Mouse (Mus musculus) forebrain, embryonic 16.5 days (tissue): ENCODE results near the gene P2rx1. TPM values are rescaled to one million over a fixed set of nuclear protein-coding genes. Genes with fewer than 3 reads are reported as not detected.

Experiments used
- ATAC-seq: fragments of 200-750 bp; cut with Nextera tagmentation; 2 replicates; pipeline ENCODE4 v1.8.0; 2017; ENCODE audit warnings: mild to moderate bottlenecking, moderate library complexity
- H3K27ac ChIP-seq: fragments of 300-500 bp; sonication (generic); 2 replicates; pipeline ENCODE4 v1.5.1; 2014; ENCODE audit warnings: low read length, control low read depth
- H3K27me3 ChIP-seq: fragments of 300-500 bp; sonication (generic); replicated peaks from 2 replicates; pipeline ENCODE4 v1.6.1; 2014; ENCODE audit warnings: low read length; ENCODE audit not compliant: control insufficient read depth, insufficient read depth
- H3K36me3 ChIP-seq: fragments of 300-500 bp; sonication (generic); 2 replicates; pipeline ENCODE4 v1.6.1; 2014; ENCODE audit not compliant: control insufficient read depth, insufficient read depth
- H3K4me1 ChIP-seq: fragments of 300-500 bp; sonication (generic); replicated peaks from 2 replicates; pipeline ENCODE4 v1.6.1; 2014; ENCODE audit warnings: low read length; ENCODE audit not compliant: control insufficient read depth, insufficient read depth
- H3K4me2 ChIP-seq: fragments of 300-500 bp; sonication (generic); 2 replicates; pipeline ENCODE4 v1.6.1; 2014; ENCODE audit warnings: mild to moderate bottlenecking, low read length, control low read depth
- H3K4me3 ChIP-seq: fragments of 300-500 bp; sonication (generic); replicated peaks from 2 replicates; pipeline ENCODE4 v1.5.1; 2014; ENCODE audit warnings: mild to moderate bottlenecking, low read length, control low read depth
- H3K9ac ChIP-seq: fragments of 300-500 bp; sonication (generic); replicated peaks from 2 replicates; pipeline ENCODE4 v1.6.1; 2014; ENCODE audit warnings: low read depth, low read length, control low read depth
- H3K9me3 ChIP-seq: fragments of 300-500 bp; sonication (generic); 2 replicates; pipeline ENCODE4 v1.6.1; 2016; ENCODE audit warnings: low read length; ENCODE audit not compliant: control insufficient read depth
- WGBS: fragments of 180-500 bp; shearing (Covaris S2); extraction: QIAGEN DNeasy Blood & Tissue Kit; methylation state at CpG from one replicate; pipeline ENCODE4 v1.1.7; 2014; 5-methylcytosine and 5-hydroxymethylcytosine counted together
- microRNA-seq: library from miRNA; unstranded; fragments of <30 nt; microRNA quantifications from one replicate; pipeline ENCODE4, GENCODE M21; 2017
- polyA plus RNA-seq: library from polyadenylated mRNA; unstranded; fragments of >200 nt; fragmentation: Nextera tagmentation; extraction: Ambion mirVana; gene quantifications from 2 replicates; pipeline ENCODE4 v1.2.1, GENCODE M21; 2015

P2rx1 gene
- polyA plus RNA-seq, 1 experiment from 2014 or later: 0.42 TPM

GRCm38 (mm10) chr11:73048030-73048876 lies 49.4 kb downstream of the P2rx1 start:
- H3K36me3 ChIP-seq: peaks cover 2% of the 10 kb centered on the region; the same call in 1 of the 2 replicates
- H3K4me2 ChIP-seq: peak overlapping the region; percentile 85
- peak overlapping the region; percentile 87 for H3K27ac ChIP-seq
- peak overlapping the region; percentile 95 for H3K4me3 ChIP-seq
- 1% methylated on average over 55 of the region's 55 CpGs for WGBS
- peak; percentile 62 for ATAC-seq
- no peaks in the 10 kb centered on the region for H3K27me3 ChIP-seq
- H3K4me1 ChIP-seq: peaks cover 16% of the 10 kb centered on the region
- H3K9me3 ChIP-seq: no peaks in the 10 kb centered on the region
- peak overlapping the region; percentile 97 for H3K9ac ChIP-seq

GRCm38 (mm10) chr11:73049335-73049734 lies 50.4 kb downstream of the P2rx1 start:
- 0 out of 2 replicates have a peak overlapping the region, but pooled peaks have one; percentile 19 for H3K27ac ChIP-seq

GRCm38 (mm10) chr11:73052795-73053194 lies 53.9 kb downstream of the P2rx1 start:
- H3K36me3 ChIP-seq: peaks cover 10% of the 10 kb centered on the region; the same call in 1 of the 2 replicates
- H3K9me3 ChIP-seq: no peaks in the 10 kb centered on the region
- H3K4me3 ChIP-seq: no peak overlapping the region
- ATAC-seq: no peak
- no peaks in the 10 kb centered on the region for H3K27me3 ChIP-seq
- no peak overlapping the region for H3K9ac ChIP-seq
- WGBS: 92% methylated on average over 1 of the region's 1 CpGs
- no peak overlapping the region for H3K4me2 ChIP-seq
- H3K27ac ChIP-seq: no peak overlapping the region
- H3K4me1 ChIP-seq: peaks cover 14% of the 10 kb centered on the region

More at GRCm38 (mm10) chr11:73049335-73049734, 50.4 kb downstream of the P2rx1 start:
- Histone ChIP-seq H3K27me3 (no peaks in the 10 kb centered on the region), H3K9ac (peak overlapping the region; percentile 26; the same call in 1 of the 2 replicates), H3K4me1 (peaks cover 16% of the 10 kb centered on the region), H3K36me3 (peaks cover 2% of the 10 kb centered on the region; the same call in 1 of the 2 replicates), H3K4me3 (peak overlapping the region; percentile 26), H3K9me3 (no peaks in the 10 kb centered on the region), H3K4me2 (peak overlapping the region; percentile 85)
- WGBS: 3% methylated on average over 4 of the region's 4 CpGs
- ATAC-seq: no peak

GRCm38 (mm10) chr11:73057701-73058100 lies 58.8 kb downstream of the P2rx1 start:
- Histone ChIP-seq H3K27me3 (no peaks in the 10 kb centered on the region), H3K27ac (no peak overlapping the region), H3K4me3 (no peak overlapping the region), H3K4me2 (no peak overlapping the region), H3K9me3 (no peaks in the 10 kb centered on the region), H3K4me1 (no peaks in the 10 kb centered on the region), H3K36me3 (0 out of 2 replicates have a peak, but pooled peaks cover 9% of the 10 kb centered on the region), H3K9ac (no peak overlapping the region)
- 94% methylated on average over 5 of the region's 5 CpGs for WGBS
- no peak for ATAC-seq

- H3K4me2 ChIP-seq: no peak overlapping the region
- no peaks in the 10 kb centered on the region for H3K27me3 ChIP-seq
- no peaks in the 10 kb centered on the region for H3K9me3 ChIP-seq
- H3K4me1 ChIP-seq: no peaks in the 10 kb centered on the region
- 98% methylated on average over 3 of the region's 3 CpGs for WGBS
- H3K27ac ChIP-seq: no peak overlapping the region
- H3K4me3 ChIP-seq: no peak overlapping the region
- ATAC-seq: no peak
- H3K9ac ChIP-seq: no peak overlapping the region
- 0 out of 2 replicates have a peak, but pooled peaks cover 8% of the 10 kb centered on the region for H3K36me3 ChIP-seq
Observed at GRCm38 (mm10) chr11:73059630-73060029, 60.7 kb downstream of the P2rx1 start.

- Histone ChIP-seq H3K4me2 (no peak overlapping the region), H3K4me3 (no peak overlapping the region), H3K9me3 (no peaks in the 10 kb centered on the region), H3K4me1 (no peaks in the 10 kb centered on the region), H3K27ac (no peak overlapping the region), H3K36me3 (peaks cover 13% of the 10 kb centered on the region), H3K27me3 (no peaks in the 10 kb centered on the region), H3K9ac (no peak overlapping the region)
- WGBS: 90% methylated on average over 3 of the region's 3 CpGs
- ATAC-seq: no peak
Observed at GRCm38 (mm10) chr11:73061413-73061812, 62.5 kb downstream of the P2rx1 start.

Small RNAs within 50 kb of the gene (microRNA-seq; reads per million reads assigned to microRNA genes)
- gene Gm44467: not detected

Other genes with a start within 250 kb of the P2rx1 start
- gene Cyb5d2, start 203.0 kb upstream of the P2rx1 start, polyA plus RNA-seq: 7.6 and 7.8 TPM in 2 replicates
- gene Zzef1, start 202.9 kb upstream of the P2rx1 start, polyA plus RNA-seq: 13.6 and 17.0 TPM in 2 replicates
- 0.94 and 0.96 TPM in 2 replicates for gene Atp2a3, start 37.9 kb upstream of the P2rx1 start, polyA plus RNA-seq
- gene Camkk1, start 19.9 kb downstream of the P2rx1 start, polyA plus RNA-seq: 22.5 and 27.7 TPM in 2 replicates
- gene Ncbp3, start 48.7 kb downstream of the P2rx1 start, polyA plus RNA-seq: 9.6 and 11.1 TPM in 2 replicates
- 0.14 and 0.22 TPM in 2 replicates for gene Itgae, start 91.5 kb downstream of the P2rx1 start, polyA plus RNA-seq
- 5.8 and 6.3 TPM in 2 replicates for gene Haspin, start 139.2 kb downstream of the P2rx1 start, polyA plus RNA-seq
- gene P2rx5, start 161.3 kb downstream of the P2rx1 start, polyA plus RNA-seq: 1.1 and 1.3 TPM in 2 replicates
- gene Emc6, start 177.9 kb downstream of the P2rx1 start, polyA plus RNA-seq: 119 and 127 TPM in 2 replicates
- 166 and 182 TPM in 2 replicates for gene Tax1bp3, start 178.0 kb downstream of the P2rx1 start, polyA plus RNA-seq
- 20.6 and 21.5 TPM in 2 replicates for gene Ctns, start 199.9 kb downstream of the P2rx1 start, polyA plus RNA-seq
- gene Shpk, start 200.4 kb downstream of the P2rx1 start, polyA plus RNA-seq: 1.3 and 1.8 TPM in 2 replicates
- not detected in 2 replicates for gene Trpv1, start 235.2 kb downstream of the P2rx1 start, polyA plus RNA-seq